In the genomic region with DNA sequence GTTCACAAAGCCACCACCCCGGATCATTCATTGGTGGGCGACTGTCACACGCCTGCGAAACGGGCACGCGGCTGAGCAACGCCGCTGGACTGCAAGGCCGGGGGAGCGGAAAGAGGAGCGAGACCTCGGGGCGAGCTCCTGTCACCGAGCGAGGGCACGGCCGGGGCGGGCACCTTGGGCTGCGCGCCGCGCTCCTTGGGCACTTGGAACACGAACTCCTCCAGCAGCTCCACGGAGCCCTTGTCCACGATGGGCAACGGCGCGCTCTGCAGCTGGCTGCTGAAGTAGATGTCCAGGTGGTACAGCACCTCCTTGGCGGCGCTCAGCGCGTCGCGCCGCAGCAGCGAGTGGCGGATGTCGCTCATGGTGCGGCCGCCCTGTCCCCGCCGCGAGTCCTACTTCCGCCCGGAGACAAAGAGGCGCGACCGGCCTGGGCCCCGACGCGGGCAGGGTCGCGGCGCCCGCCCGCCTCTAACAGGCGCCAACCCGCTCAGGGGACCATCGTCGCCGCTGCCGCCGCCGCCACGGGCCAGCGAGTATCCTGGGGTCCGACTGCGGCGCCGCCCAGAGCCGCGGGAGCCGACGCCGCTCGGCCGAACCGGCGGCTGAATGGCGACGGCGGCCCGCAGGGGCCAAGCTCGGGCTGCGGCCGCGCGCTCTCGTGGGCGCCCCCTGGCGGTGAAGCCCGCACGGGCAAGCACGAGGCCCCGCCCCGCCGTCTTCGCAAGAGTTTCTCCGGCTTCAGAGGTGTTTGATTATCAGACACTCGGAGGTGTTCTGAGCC, we compare ENCODE assay signal across 8 mouse cellular contexts. TPM values are rescaled to one million over a fixed set of nuclear protein-coding genes. Genes with fewer than 3 reads are reported as not detected.
DNase-seq lines count a peak whose midpoint lies in the region; ATAC-seq and TF ChIP-seq lines count a peak whose summit lies in the region.

A gene (minus strand): TSS at position 631 of the 784 bp plus-strand sequence.

- H3K9me3 ChIP-seq in hindbrain, embryonic 16.5 days (ENCODE audit: control insufficient read depth, low read length) = no peaks in the 10 kb centered on the region

- no peaks in the 10 kb centered on the region for H3K27me3 ChIP-seq in hindbrain, embryonic 16.5 days (replicated peaks; ENCODE audit: control insufficient read depth, insufficient read depth, low read length)

- H3K4me1 ChIP-seq in hindbrain, embryonic 16.5 days (ENCODE audit: control insufficient read depth, insufficient read depth, low read depth, low read length) = peaks cover 20% of the 10 kb centered on the region

- peak within 1 kb of the TSS; percentile 85 for H3K9ac ChIP-seq in hindbrain, embryonic 16.5 days (ENCODE audit: low read depth, low read length)

- peak within 1 kb of the TSS; percentile 74 for H3K4me2 ChIP-seq in hindbrain, embryonic 16.5 days (ENCODE audit: low read length)

- DNase-seq in T-cell, adult 2 months (ENCODE audit: low spot score) = peak; percentile 91
- DNase-seq in cerebellum, postnatal 36 days = peak; percentile 92 to 94
- DNase-seq in gastrocnemius, adult 18-20 months (ENCODE audit: low spot score) = peak; percentile 82
- peak; percentile 91 to 94 for DNase-seq in left cerebral cortex, adult 2 months (ENCODE audit: extremely low spot score in 1 of 2, low spot score in 2 of 2)
- peak; percentile 86 to 87 for DNase-seq in right cerebral cortex, adult 2 months (ENCODE audit: low spot score in 2 of 2)
- peak; percentile 89 for DNase-seq in urinary bladder, postnatal 14 days (ENCODE audit: low spot score)

- peak within 1 kb of the TSS; percentile 93 for H3K27ac ChIP-seq in hindbrain, embryonic 16.5 days (ENCODE audit: low read depth, low read length)
- peak within 1 kb of the TSS; percentile 89 for H3K27ac ChIP-seq in left cerebral cortex, adult 2 months

- peak; percentile 95 for TF ChIP-seq CTCF in left cerebral cortex, adult 2 months (IDR thresholded peaks at IDR 0.05)

- H3K36me3 ChIP-seq in hindbrain, embryonic 16.5 days (ENCODE audit: control insufficient read depth, insufficient read depth, low read length) = peaks cover 12% of the 10 kb centered on the region

- WGBS in hindbrain, embryonic 16.5 days = under 1% methylated on average over 59 of the region's 101 CpGs

- intact Hi-C loops in left cerebral cortex, adult 2 months (cut with DNase I) = no loop called here

- peak; percentile 83 for ATAC-seq in hindbrain, embryonic 16.5 days
- ATAC-seq in megakaryocyte, adult 5-6 weeks (ENCODE audit: poor library complexity, severe bottlenecking) = peak; percentile 82

- peak within 1 kb of the TSS; percentile 60 for H3K4me3 ChIP-seq in hindbrain, embryonic 16.5 days (ENCODE audit: low read length)
- peak within 1 kb of the TSS; percentile 80 for H3K4me3 ChIP-seq in left cerebral cortex, adult 2 months

RNA-seq across cellular contexts. Expression of the gene that starts here (rescaled TPM):
- total RNA-seq in gastrocnemius, adult 18-20 months (2021) = 10 to 100 TPM; 10.5 to 12.6 TPM
- 24.9 and 28.2 TPM in 2 replicates for polyA plus RNA-seq in hindbrain, embryonic 16.5 days (2015; fragmentation: Nextera tagmentation; extraction: Ambion mirVana)
- total RNA-seq in left cerebral cortex, adult 2 months (2021) = 10 to 100 TPM; 24.2 to 25.5 TPM
- total RNA-seq in megakaryocyte, adult 5-6 weeks (2015) = 22.4 TPM in 2 replicates
- total RNA-seq in megakaryocyte, adult 5-6 weeks (2017) = 10.2 and 13.7 TPM in 2 replicates

Comparison
In these comparisons a context has a peak if more than half of its experiments do, and no peak if none do; other contexts are left out.
1. Peak in every context shown above with its lines: DNase-seq, ATAC-seq, H3K4me3 ChIP-seq and H3K27ac ChIP-seq.